Mouse (Mus musculus): ENCODE results near the gene E2f1. TPM values are rescaled to one million over a fixed set of nuclear protein-coding genes. Genes with fewer than 3 reads are reported as not detected.

Gene E2f1
- 15.6 and 21.3 TPM in 2 replicates for polyA plus RNA-seq (2015; fragmentation: Nextera tagmentation; extraction: Ambion mirVana)

GRCm38 (mm10) chr2:154569836-154570286 is at the start of gene E2f1:
E2f1 (minus strand) TSS chr2:154569892.
- ATAC-seq (ENCODE audit: low read depth): peak; percentile 97
- H3K27ac ChIP-seq (ENCODE audit: low read length): peak within 1 kb of the TSS; percentile 89
- under 1% methylated on average over 36 of the region's 44 CpGs for WGBS
- H3K4me1 ChIP-seq (replicated peaks; ENCODE audit: control insufficient read depth, insufficient read depth, low read length): peaks cover 38% of the 10 kb centered on the region
- no peaks in the 10 kb centered on the region for H3K9me3 ChIP-seq (ENCODE audit: control insufficient read depth, low read length)
- peak within 1 kb of the TSS; percentile 81 for H3K4me2 ChIP-seq (ENCODE audit: low read depth, low read length)
- peak within 1 kb of the TSS; percentile 80 for H3K9ac ChIP-seq (ENCODE audit: low read length)
- H3K36me3 ChIP-seq (ENCODE audit: control insufficient read depth, insufficient read depth, low read length): no peaks in the 10 kb centered on the region
- H3K27me3 ChIP-seq (ENCODE audit: control insufficient read depth, insufficient read depth, low read depth, low read length): no peaks in the 10 kb centered on the region
- peak within 1 kb of the TSS; percentile 80 for H3K4me3 ChIP-seq (ENCODE audit: low read length)

- Histone ChIP-seq H3K4me1 (replicated peaks; ENCODE audit: control insufficient read depth, insufficient read depth, low read length) (peaks cover 14% of the 10 kb centered on the region; the same call in 1 of the 2 replicates), H3K9ac (ENCODE audit: low read length) (no peak overlapping the region), H3K4me2 (ENCODE audit: low read depth, low read length) (no peak overlapping the region), H3K27me3 (ENCODE audit: control insufficient read depth, insufficient read depth, low read depth, low read length) (no peaks in the 10 kb centered on the region), H3K4me3 (ENCODE audit: low read length) (no peak overlapping the region), H3K27ac (ENCODE audit: low read length) (no peak overlapping the region), H3K36me3 (ENCODE audit: control insufficient read depth, insufficient read depth, low read length) (no peaks in the 10 kb centered on the region), H3K9me3 (ENCODE audit: control insufficient read depth, low read length) (no peaks in the 10 kb centered on the region)
- WGBS: 77% methylated on average over 3 of the region's 3 CpGs
- no peak for ATAC-seq (ENCODE audit: low read depth)
Observed at GRCm38 (mm10) chr2:154617061-154617460, 47.4 kb upstream of the E2f1 start.

- Histone ChIP-seq H3K27ac (ENCODE audit: low read length) (no peak overlapping the region; the same call in 1 of the 2 replicates), H3K4me1 (replicated peaks; ENCODE audit: control insufficient read depth, insufficient read depth, low read length) (peaks cover 14% of the 10 kb centered on the region; the same call in 1 of the 2 replicates), H3K9me3 (ENCODE audit: control insufficient read depth, low read length) (no peaks in the 10 kb centered on the region), H3K9ac (ENCODE audit: low read length) (no peak overlapping the region), H3K4me2 (ENCODE audit: low read depth, low read length) (no peak overlapping the region), H3K4me3 (ENCODE audit: low read length) (no peak overlapping the region), H3K36me3 (ENCODE audit: control insufficient read depth, insufficient read depth, low read length) (no peaks in the 10 kb centered on the region), H3K27me3 (ENCODE audit: control insufficient read depth, insufficient read depth, low read depth, low read length) (no peaks in the 10 kb centered on the region)
- no peak for ATAC-seq (ENCODE audit: low read depth)
- 77% methylated on average over 5 of the region's 5 CpGs for WGBS
Observed at GRCm38 (mm10) chr2:154615674-154616073, 46.0 kb upstream of the E2f1 start.

GRCm38 (mm10) chr2:154614841-154615576 is 45.3 kb upstream of the E2f1 start:
- H3K9me3 ChIP-seq (ENCODE audit: control insufficient read depth, low read length): no peaks in the 10 kb centered on the region
- 58% methylated on average over 19 of the region's 19 CpGs for WGBS
- peak overlapping the region; percentile 30; the same call in 1 of the 2 replicates for H3K27ac ChIP-seq (ENCODE audit: low read length)
- H3K4me1 ChIP-seq (replicated peaks; ENCODE audit: control insufficient read depth, insufficient read depth, low read length): peaks cover 14% of the 10 kb centered on the region; the same call in 1 of the 2 replicates
- ATAC-seq (ENCODE audit: low read depth): no peak
- 0 out of 2 replicates have a peak overlapping the region, but pooled peaks have one; percentile 28 for H3K9ac ChIP-seq (ENCODE audit: low read length)
- no peaks in the 10 kb centered on the region for H3K36me3 ChIP-seq (ENCODE audit: control insufficient read depth, insufficient read depth, low read length)
- H3K4me2 ChIP-seq (ENCODE audit: low read depth, low read length): peak overlapping the region; percentile 26
- peak overlapping the region; percentile 19; the same call in 1 of the 2 replicates for H3K4me3 ChIP-seq (ENCODE audit: low read length)
- H3K27me3 ChIP-seq (ENCODE audit: control insufficient read depth, insufficient read depth, low read depth, low read length): no peaks in the 10 kb centered on the region

- Histone ChIP-seq H3K9me3 (ENCODE audit: control insufficient read depth, low read length) (no peaks in the 10 kb centered on the region), H3K9ac (ENCODE audit: low read length) (peak within 1 kb of the TSS; percentile 88), H3K36me3 (ENCODE audit: control insufficient read depth, insufficient read depth, low read length) (no peaks in the 10 kb centered on the region), H3K27ac (ENCODE audit: low read length) (peak within 1 kb of the TSS; percentile 98), H3K4me2 (ENCODE audit: low read depth, low read length) (peak within 1 kb of the TSS; percentile 58), H3K4me1 (replicated peaks; ENCODE audit: control insufficient read depth, insufficient read depth, low read length) (peaks cover 14% of the 10 kb centered on the region; the same call in 1 of the 2 replicates), H3K4me3 (ENCODE audit: low read length) (peak within 1 kb of the TSS; percentile 66), H3K27me3 (ENCODE audit: control insufficient read depth, insufficient read depth, low read depth, low read length) (no peaks in the 10 kb centered on the region)
- under 1% methylated on average over 88 of the region's 98 CpGs for WGBS
- peak; percentile 95 for ATAC-seq (ENCODE audit: low read depth)
Observed at GRCm38 (mm10) chr2:154613118-154614115, 43.7 kb upstream of the E2f1 start, which contains the start of the genes Zfp341 and 4930519P11Rik. Zfp341 (plus strand) TSS chr2:154613297. 4930519P11Rik (minus strand) TSS chr2:154613437.

- no peak overlapping the region for H3K9ac ChIP-seq (ENCODE audit: low read length)
- WGBS: 54% methylated on average over 10 of the region's 10 CpGs
- H3K27me3 ChIP-seq (ENCODE audit: control insufficient read depth, insufficient read depth, low read depth, low read length): no peaks in the 10 kb centered on the region
- H3K27ac ChIP-seq (ENCODE audit: low read length): no peak overlapping the region
- no peak overlapping the region for H3K4me3 ChIP-seq (ENCODE audit: low read length)
- no peak overlapping the region for H3K4me2 ChIP-seq (ENCODE audit: low read depth, low read length)
- peaks cover 7% of the 10 kb centered on the region; the same call in 1 of the 2 replicates for H3K4me1 ChIP-seq (replicated peaks; ENCODE audit: control insufficient read depth, insufficient read depth, low read length)
- no peak for ATAC-seq (ENCODE audit: low read depth)
- no peaks in the 10 kb centered on the region for H3K9me3 ChIP-seq (ENCODE audit: control insufficient read depth, low read length)
- H3K36me3 ChIP-seq (ENCODE audit: control insufficient read depth, insufficient read depth, low read length): no peaks in the 10 kb centered on the region
Observed at GRCm38 (mm10) chr2:154609050-154609767, 39.5 kb upstream of the E2f1 start.

- peaks cover 6% of the 10 kb centered on the region; the same call in 1 of the 2 replicates for H3K4me1 ChIP-seq (replicated peaks; ENCODE audit: control insufficient read depth, insufficient read depth, low read length)
- no peaks in the 10 kb centered on the region for H3K27me3 ChIP-seq (ENCODE audit: control insufficient read depth, insufficient read depth, low read depth, low read length)
- H3K27ac ChIP-seq (ENCODE audit: low read length): no peak overlapping the region
- H3K9ac ChIP-seq (ENCODE audit: low read length): no peak overlapping the region
- no peaks in the 10 kb centered on the region for H3K9me3 ChIP-seq (ENCODE audit: control insufficient read depth, low read length)
- H3K4me2 ChIP-seq (ENCODE audit: low read depth, low read length): no peak overlapping the region
- no peak for ATAC-seq (ENCODE audit: low read depth)
- H3K4me3 ChIP-seq (ENCODE audit: low read length): no peak overlapping the region
- H3K36me3 ChIP-seq (ENCODE audit: control insufficient read depth, insufficient read depth, low read length): no peaks in the 10 kb centered on the region
- 81% methylated on average over 1 of the region's 1 CpGs for WGBS
Observed at GRCm38 (mm10) chr2:154606965-154607364, 37.3 kb upstream of the E2f1 start.

GRCm38 (mm10) chr2:154604156-154604555 is 34.5 kb upstream of the E2f1 start:
- Histone ChIP-seq H3K9me3 (ENCODE audit: control insufficient read depth, low read length) (no peaks in the 10 kb centered on the region), H3K9ac (ENCODE audit: low read length) (peak overlapping the region; percentile 49), H3K27ac (ENCODE audit: low read length) (peak overlapping the region; percentile 35), H3K27me3 (ENCODE audit: control insufficient read depth, insufficient read depth, low read depth, low read length) (no peaks in the 10 kb centered on the region), H3K36me3 (ENCODE audit: control insufficient read depth, insufficient read depth, low read length) (no peaks in the 10 kb centered on the region), H3K4me3 (ENCODE audit: low read length) (peak overlapping the region; percentile 78), H3K4me2 (ENCODE audit: low read depth, low read length) (peak overlapping the region; percentile 67), H3K4me1 (replicated peaks; ENCODE audit: control insufficient read depth, insufficient read depth, low read length) (peaks cover 6% of the 10 kb centered on the region; the same call in 1 of the 2 replicates)
- ATAC-seq (ENCODE audit: low read depth): no peak
- 24% methylated on average over 7 of the region's 7 CpGs for WGBS
